Mouse (Mus musculus): ENCODE measurements at regions not wholly inside any gene's neighbourhood (a gene's known extent, or its start where the extent isn't known, plus 50 kb on each side); places are given as distances from the start of the nearest gene placed in this dataset.

- DNase-seq (ENCODE audit: extremely low spot score in 1 of 2, low spot score in 1 of 2): no peak
Observed at GRCm38 (mm10) chr15:63674404-63674803, 170.6 kb downstream of the Gsdmc2 start.

- peak; percentile 18 for DNase-seq (ENCODE audit: extremely low spot score in 1 of 2, low spot score in 1 of 2)
Observed at GRCm38 (mm10) chr15:63671081-63671480, 173.9 kb downstream of the Gsdmc2 start.

- no peak for DNase-seq (ENCODE audit: extremely low spot score in 1 of 2, low spot score in 1 of 2)
Observed at GRCm38 (mm10) chr15:63670561-63670960, 174.4 kb downstream of the Gsdmc2 start.

DNA sequence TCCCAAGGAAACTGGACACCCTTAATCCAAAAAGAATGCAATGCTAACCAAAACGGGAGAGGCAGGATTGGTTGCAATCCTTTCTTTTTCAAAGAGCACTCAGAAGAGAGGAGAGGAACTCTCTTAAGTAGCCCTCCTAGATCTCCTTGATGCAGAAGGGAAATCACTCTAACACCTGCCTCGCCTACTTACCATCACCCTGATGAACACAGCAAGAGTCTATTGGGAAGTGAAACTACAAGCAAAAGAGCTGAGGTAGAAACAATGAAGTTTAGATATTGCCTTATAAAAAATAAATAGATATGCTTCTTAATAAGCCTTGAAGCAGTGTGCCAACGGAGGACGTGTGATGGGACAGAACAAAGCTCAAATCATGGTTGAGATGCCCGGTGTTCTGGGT, 177.4 kb downstream of the Gsdmc2 start:
- no peak for DNase-seq (ENCODE audit: extremely low spot score in 1 of 2, low spot score in 1 of 2)

- no peak for DNase-seq (ENCODE audit: extremely low spot score in 1 of 2, low spot score in 1 of 2)
Observed at GRCm38 (mm10) chr15:63665517-63665916, 179.5 kb downstream of the Gsdmc2 start.

DNA sequence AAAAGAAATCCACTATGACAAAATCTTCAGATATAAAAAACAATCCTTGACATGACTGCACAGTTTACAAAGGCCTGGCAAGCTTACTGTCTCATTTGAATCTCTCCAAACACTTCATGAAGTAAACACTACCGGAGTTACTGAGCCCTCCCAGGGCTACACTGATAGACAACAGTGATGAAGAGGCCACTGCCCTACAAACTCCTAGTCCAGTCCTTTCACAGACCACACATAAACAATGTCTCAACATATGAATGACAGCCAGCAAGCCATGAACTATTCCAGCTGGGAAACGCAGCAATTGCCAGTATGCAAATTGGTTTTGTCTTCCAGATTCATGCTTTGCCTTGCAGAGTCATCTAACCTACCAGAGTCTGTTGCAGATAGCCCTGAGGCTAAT, 180.1 kb downstream of the Gsdmc2 start:
- DNase-seq (ENCODE audit: extremely low spot score in 1 of 2, low spot score in 1 of 2): no peak

DNA sequence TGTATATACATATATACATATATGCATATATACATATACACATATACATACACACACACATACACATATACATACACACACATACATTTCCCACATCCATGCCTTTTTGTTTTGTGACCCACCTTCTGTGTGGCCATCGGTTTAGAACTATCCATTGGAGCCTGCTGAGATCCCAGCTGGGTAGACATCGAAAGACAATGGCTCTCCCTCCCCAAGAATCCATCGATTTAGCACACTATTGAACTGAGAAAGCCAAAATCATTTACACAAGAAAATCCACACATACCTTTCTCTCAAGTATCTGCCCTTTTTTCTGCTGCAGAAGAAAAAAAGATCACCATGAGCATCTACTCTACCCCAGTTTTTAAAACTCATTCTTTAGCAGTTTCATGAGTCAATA, 182.8 kb downstream of the Gsdmc2 start:
- no peak for DNase-seq (ENCODE audit: extremely low spot score in 1 of 2, low spot score in 1 of 2)

- no peak for DNase-seq (ENCODE audit: extremely low spot score in 1 of 2, low spot score in 1 of 2)
Observed at GRCm38 (mm10) chr15:63658031-63658521, 186.9 kb downstream of the Gsdmc2 start.

DNA sequence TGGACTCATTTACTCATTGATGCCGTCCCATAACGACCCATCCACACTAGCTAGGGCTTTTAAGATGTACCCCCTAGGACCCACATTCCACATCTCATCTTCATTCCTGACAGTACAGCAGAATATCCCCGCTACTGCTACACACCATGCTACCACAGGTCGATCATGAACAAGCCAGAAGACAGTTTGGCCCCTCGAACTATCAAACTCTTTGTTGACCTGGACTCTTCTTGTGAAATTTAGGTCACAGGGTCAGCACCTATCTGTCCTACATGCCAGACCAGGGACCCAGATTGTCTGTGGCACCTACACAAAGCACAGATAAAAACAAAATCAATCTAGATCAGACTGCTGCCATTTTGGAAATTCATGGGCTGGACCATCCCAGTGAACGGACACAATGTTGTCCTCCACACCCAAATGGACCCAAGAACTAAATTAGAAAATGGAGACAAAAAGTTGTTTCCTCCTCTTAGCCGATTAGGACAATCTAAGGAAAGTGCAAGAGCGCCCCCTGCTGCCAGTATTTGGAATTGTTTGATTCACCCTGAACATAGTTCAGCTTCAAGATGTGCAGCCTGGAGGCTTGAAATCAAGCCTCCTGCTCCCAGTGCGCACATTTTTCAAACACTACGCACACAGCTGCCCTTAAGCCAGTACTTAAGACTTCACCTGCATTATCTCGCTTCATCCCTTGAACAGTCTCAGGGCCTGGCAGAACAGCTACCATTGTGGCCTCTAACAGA, 192.6 kb downstream of the Gsdmc2 start:
- DNase-seq (ENCODE audit: extremely low spot score in 1 of 2, low spot score in 1 of 2): peak; percentile 81 to 99

- DNase-seq (ENCODE audit: extremely low spot score in 1 of 2, low spot score in 1 of 2): no peak
Observed at GRCm38 (mm10) chr15:63651120-63651519, 193.9 kb downstream of the Gsdmc2 start.

DNA sequence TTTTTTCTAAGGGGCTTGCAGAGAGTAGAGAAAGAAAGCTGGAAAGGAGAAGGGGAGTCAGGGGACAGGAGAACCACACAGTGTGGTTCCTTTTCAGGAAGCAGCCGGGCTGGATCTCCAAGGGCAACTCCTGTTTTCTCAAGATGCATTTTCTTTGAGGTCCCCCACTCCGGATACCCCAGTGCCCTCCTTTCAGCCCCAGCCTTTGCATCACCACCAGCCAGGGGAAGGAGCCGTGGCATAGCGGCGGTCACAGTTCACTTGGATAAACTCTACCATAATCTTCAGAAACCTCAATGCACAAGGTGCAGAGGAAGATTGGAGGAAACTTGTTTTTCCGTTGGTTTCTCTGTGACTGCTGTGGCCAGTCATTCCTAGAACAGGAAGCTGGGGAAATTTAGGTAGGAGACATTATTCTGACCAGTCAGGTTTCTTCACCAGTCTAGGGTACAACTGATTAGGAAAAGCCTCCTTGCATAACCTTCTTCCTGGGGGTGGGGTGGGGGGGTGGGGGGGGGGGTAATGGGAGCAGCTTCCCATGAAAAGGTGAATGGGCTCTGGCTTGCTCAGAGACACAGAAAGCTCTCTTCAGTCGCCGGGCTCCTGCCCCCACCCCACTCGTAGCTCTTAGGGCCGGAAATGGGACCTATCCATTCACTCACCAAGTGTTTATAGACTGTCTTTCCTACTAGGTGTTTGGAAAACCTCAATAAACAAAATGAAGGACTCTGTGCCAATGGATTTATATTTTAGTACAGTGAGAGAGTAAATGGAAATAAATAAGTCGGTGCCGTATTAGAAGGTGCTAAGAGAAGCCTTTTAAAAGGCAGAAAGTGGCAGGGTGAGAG, 196.6 kb downstream of the Gsdmc2 start:
- no peak for DNase-seq (ENCODE audit: extremely low spot score in 1 of 2, low spot score in 1 of 2)

DNA sequence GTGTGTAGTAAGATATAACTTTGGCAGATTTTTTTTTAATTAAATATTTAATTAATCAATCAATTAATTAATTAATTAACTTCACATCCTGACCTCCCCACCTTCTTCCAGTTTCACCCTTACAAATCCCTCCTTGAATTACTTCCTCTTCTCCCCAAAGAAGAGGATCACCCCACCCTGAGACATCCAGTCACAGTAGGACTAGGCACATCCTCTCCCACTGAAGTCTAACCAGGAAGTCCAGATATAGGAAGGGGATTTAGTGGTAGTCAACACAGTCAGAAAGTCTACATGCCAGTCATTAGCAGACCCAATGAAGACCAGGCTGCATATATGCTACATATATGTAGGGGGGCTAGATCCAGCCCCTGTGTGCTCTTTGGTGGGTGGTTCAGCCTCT, 220.2 kb downstream of the Gsdmc2 start:
- no peak for DNase-seq (ENCODE audit: extremely low spot score in 1 of 2, low spot score in 1 of 2)

DNA sequence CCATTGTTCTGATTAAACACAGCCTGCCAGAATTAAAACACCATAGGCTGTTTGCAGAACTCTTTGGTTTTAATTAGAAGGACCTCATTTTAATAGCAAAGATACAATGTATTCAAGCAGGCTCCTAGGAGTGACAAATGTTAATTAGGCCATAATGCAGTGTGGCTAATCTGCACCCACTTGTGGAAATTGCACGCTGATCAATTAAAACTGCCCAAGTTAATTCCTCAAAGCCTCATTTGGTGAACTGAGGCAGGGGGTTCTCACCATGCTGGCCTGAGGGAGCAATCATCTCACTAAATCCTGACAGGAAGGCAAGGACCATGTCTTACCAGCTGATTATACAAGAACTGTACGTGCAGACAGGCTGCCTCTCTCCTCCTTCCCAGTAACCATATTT, 220.7 kb downstream of the Gsdmc2 start:
- DNase-seq (ENCODE audit: extremely low spot score in 1 of 2, low spot score in 1 of 2): no peak

- no peak for DNase-seq (ENCODE audit: extremely low spot score in 1 of 2, low spot score in 1 of 2)
Observed at GRCm38 (mm10) chr15:63616506-63617208, 228.3 kb downstream of the Gsdmc2 start.

DNA sequence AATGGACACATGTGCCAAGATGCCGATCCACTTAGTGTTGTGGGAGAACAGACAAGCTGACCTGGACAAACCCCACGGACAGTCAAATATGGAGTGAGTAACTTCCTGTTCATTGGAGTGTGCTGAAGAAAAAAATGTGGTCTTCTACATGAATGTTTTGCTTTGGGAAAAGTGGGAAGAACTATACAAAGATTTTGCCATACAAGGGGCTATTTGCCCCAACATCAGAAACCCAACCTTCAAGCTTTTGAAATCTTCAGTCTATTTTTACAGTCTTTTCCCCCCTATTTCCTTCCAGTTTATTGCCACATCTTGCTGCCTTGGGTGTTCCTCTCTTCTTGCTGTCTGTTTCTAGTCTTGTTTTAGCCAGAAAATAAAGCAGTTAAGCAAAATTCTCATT, 230.8 kb downstream of the Gsdmc2 start:
- DNase-seq (ENCODE audit: extremely low spot score in 1 of 2, low spot score in 1 of 2): no peak

DNA sequence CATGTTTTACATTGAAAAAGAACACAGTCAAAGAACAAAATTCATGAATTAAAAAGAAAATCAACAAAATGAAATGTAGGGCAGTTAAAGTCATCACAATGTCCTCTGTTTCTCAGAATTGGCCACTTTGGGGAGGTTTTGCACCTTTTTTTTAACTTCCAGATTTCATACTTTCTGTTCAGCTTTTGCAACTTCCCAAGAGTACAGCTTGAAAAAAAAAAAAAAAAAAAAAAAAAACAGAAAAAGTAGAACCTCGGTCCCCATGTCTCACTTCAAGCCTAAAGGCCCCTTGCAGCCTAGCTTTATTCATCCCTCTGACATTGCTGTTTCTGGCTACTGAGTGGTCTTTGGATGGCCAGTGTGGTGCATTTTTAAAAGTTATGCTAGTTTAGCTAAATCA, 231.9 kb downstream of the Gsdmc2 start:
- DNase-seq (ENCODE audit: extremely low spot score in 1 of 2, low spot score in 1 of 2): no peak

DNA sequence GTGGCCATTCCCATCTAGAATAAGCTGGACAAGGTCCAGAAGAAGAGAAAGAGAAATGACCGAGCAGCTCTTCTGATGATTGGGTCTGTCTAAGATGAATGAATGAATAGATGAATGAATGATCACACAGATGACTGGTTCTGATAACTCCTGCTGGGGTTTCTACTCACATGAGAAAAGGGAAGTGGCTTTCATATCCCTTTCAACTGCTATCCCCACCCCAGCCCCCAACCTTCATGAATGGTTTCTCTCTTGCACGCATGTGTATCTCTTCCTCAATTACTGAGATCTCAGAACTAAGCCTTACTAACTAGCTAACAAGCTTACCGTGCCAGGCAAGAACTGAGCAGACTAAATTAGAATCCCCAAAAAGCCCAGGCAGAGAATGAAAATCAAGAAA, 233.8 kb downstream of the Gsdmc2 start:
- DNase-seq (ENCODE audit: extremely low spot score in 1 of 2, low spot score in 1 of 2): no peak

DNA sequence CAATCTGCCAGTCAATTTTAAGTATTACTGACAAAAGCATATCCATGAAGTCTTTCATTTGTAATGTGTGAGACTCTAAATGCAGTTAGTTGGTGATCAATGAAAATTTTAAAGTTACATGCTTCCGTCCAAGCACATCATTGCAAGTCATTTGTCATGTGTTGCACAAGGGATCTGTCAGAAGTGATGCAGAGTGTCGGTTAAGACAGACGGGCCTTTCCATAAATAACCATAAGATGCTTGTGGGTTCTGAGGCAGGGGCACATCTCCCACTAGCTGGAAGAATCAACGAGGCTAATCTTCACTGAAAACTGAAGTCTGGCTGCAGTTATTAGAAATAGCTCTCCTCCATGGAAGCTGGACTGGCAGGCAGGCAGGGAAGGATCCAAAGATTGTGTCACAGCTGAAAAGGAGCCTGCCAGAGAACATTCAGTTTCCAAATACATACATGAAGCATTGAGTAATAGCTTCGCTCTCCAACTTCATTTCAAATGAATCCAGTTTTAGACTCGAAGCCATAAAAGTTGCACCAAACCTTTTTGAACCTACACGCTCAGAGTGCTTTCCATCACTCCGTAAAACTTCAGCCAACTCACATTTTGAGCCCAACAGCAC, 241.8 kb downstream of the Gsdmc2 start:
- DNase-seq (ENCODE audit: extremely low spot score in 1 of 2, low spot score in 1 of 2): no peak

DNA sequence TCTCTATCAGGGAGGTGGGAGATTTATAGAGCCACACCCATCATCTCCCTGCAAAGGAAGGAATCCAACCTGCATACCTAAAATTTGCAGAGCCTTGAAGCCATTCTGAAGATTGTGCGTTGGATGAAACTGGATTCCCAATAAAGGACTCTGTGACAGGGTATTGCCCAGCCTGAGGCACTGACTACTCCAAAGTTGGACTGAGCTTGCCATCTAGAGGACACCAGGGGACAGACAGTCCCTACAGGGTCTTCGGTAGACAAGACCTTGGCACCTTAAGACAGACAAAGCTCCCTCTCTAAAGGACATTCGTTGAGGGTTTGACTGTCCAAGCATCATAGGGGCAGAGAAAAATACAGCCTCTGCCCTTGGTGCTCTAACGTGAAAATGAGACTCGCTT, 243.4 kb downstream of the Gsdmc2 start:
- peak in 1 of 2 experiments; percentile 9 for DNase-seq (ENCODE audit: extremely low spot score in 1 of 2, low spot score in 1 of 2)

DNA sequence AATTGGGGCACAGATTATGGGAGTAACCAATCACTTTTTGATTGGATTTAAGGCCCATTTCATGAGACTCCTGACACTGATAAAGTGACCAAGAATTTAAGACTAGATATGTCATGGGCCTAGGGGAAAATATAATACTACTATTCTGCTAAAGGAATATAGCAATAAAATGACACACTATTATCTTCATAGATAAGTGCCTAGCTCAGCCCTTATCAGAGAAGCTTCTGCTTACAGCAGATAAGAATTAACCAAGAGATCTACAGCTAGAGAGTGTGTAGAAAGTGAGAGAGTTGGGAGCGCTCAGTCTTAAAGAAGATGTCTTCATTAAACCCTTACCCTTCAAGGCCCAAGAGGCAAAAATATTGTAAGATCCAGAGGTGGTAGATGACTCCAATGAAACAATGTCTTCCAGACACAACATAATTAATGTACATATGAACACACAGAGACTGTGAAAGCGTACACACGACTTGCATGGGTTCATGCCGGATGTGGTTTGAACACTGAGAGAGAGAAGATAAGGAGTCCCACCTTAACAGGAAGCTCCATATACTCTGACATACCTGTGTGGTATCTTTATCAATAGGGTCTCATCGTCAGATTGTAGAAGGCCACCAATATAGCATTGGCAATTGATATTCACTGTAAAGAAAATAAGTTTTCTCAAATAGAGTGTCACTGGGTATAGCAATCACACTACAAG, 252.1 kb downstream of the Gsdmc2 start:
- DNase-seq (ENCODE audit: extremely low spot score in 1 of 2, low spot score in 1 of 2): no peak
